Mouse (Mus musculus) intestine, postnatal 0 days (tissue): ENCODE measurements around the gene Bmpr1b. TPM values are rescaled to one million over a fixed set of nuclear protein-coding genes. Genes with fewer than 3 reads are reported as not detected.

Experiments
- ATAC-seq: fragments of 200-750 bp; cut with Nextera tagmentation; 2 replicates; pipeline ENCODE4 v1.8.0; 2017; ENCODE audit warnings: mild to moderate bottlenecking, moderate TSS enrichment, moderate library complexity
- H3K27ac ChIP-seq: fragments of 300-500 bp; sonication (generic); 2 replicates; pipeline ENCODE4 v1.5.1; 2014; ENCODE audit warnings: mild to moderate bottlenecking, low read depth, low read length, moderate library complexity
- H3K27me3 ChIP-seq: fragments of 300-500 bp; sonication (generic); replicated peaks from 2 replicates; pipeline ENCODE4 v1.6.1; 2014; ENCODE audit warnings: low read length, mixed read lengths; ENCODE audit not compliant: control insufficient read depth, insufficient read depth
- H3K36me3 ChIP-seq: fragments of 300-500 bp; sonication (generic); 2 replicates; pipeline ENCODE4 v1.6.1; 2014; ENCODE audit warnings: mild to moderate bottlenecking, moderate library complexity; ENCODE audit not compliant: control insufficient read depth, insufficient read depth
- H3K4me1 ChIP-seq: fragments of 300-500 bp; sonication (generic); replicated peaks from 2 replicates; pipeline ENCODE4 v1.6.1; 2014; ENCODE audit warnings: antibody characterized with exemption, low read length, mixed read lengths; ENCODE audit not compliant: control insufficient read depth, insufficient read depth
- H3K4me2 ChIP-seq: fragments of 300-500 bp; sonication (generic); replicated peaks from 2 replicates; pipeline ENCODE4 v1.6.1; 2014; ENCODE audit warnings: low read depth, mild to moderate bottlenecking, moderate library complexity
- H3K4me3 ChIP-seq: fragments of 300-500 bp; sonication (generic); 2 replicates; pipeline ENCODE4 v1.5.1; 2014; ENCODE audit warnings: low read depth, low read length
- H3K9ac ChIP-seq: fragments of 300-500 bp; sonication (generic); 2 replicates; pipeline ENCODE4 v1.6.1; 2014; ENCODE audit warnings: mild to moderate bottlenecking, low read depth, low read length
- H3K9me3 ChIP-seq: fragments of 300-500 bp; sonication (generic); 2 replicates; pipeline ENCODE4 v1.6.1; 2016; ENCODE audit warnings: mixed run types; ENCODE audit not compliant: control insufficient read depth
- CTCF ChIP-seq: sonication (generic); IDR thresholded peaks from 2 replicates; pipeline ENCODE4 v1.5.1; 2016; ENCODE audit warnings: low read depth, mild to moderate bottlenecking, control low read depth, antibody characterized with exemption, moderate library complexity
- WGBS: fragments of 180-500 bp; shearing (Covaris S2); extraction: QIAGEN DNeasy Blood & Tissue Kit; methylation state at CpG from one replicate; pipeline ENCODE4 v1.1.7; 2014; 5-methylcytosine and 5-hydroxymethylcytosine counted together
- polyA plus RNA-seq: library from polyadenylated mRNA; unstranded; fragments of >200 nt; fragmentation: Nextera tagmentation; extraction: Ambion mirVana; gene quantifications from 2 replicates; pipeline ENCODE4 v1.2.1, GENCODE M21; 2015

The Bmpr1b gene
- polyA plus RNA-seq, 1 experiment from 2014 or later = 0.33 TPM

- ATAC-seq = no peak
- Histone ChIP-seq H3K27me3 (no peaks in the 10 kb centered on the region), H3K36me3 (no peaks in the 10 kb centered on the region), H3K4me3 (no peak overlapping the region), H3K9ac (no peak overlapping the region), H3K27ac (no peak overlapping the region), H3K4me1 (no peaks in the 10 kb centered on the region), H3K9me3 (no peaks in the 10 kb centered on the region), H3K4me2 (no peak overlapping the region)
- WGBS = 64% methylated on average over 1 of the region's 1 CpGs
- TF ChIP-seq CTCF = no peak
These were observed 85.1 kb downstream of the Bmpr1b start for GRCm38 (mm10) chr3:142084091-142084490.

- H3K4me3 ChIP-seq = no peak overlapping the region
- H3K4me2 ChIP-seq = no peak overlapping the region
- no peaks in the 10 kb centered on the region for H3K4me1 ChIP-seq
- 41% methylated on average over 3 of the region's 3 CpGs for WGBS
- no peak overlapping the region for H3K27ac ChIP-seq
- TF ChIP-seq CTCF = no peak
- peak; percentile 43; the same call in 1 of the 2 replicates for ATAC-seq
- H3K9me3 ChIP-seq = no peaks in the 10 kb centered on the region
- no peaks in the 10 kb centered on the region for H3K27me3 ChIP-seq
- H3K36me3 ChIP-seq = no peaks in the 10 kb centered on the region
- H3K9ac ChIP-seq = no peak overlapping the region
These were observed 91.4 kb downstream of the Bmpr1b start for GRCm38 (mm10) chr3:142077723-142078302.

GRCm38 (mm10) chr3:142071601-142072000, 97.6 kb downstream of the Bmpr1b start:
- no peak for ATAC-seq
- H3K9ac ChIP-seq = no peak overlapping the region
- no peaks in the 10 kb centered on the region for H3K4me1 ChIP-seq
- H3K27me3 ChIP-seq = no peaks in the 10 kb centered on the region
- H3K4me3 ChIP-seq = no peak overlapping the region
- H3K9me3 ChIP-seq = no peaks in the 10 kb centered on the region
- 77% methylated on average over 5 of the region's 5 CpGs for WGBS
- no peak overlapping the region for H3K27ac ChIP-seq
- TF ChIP-seq CTCF = no peak
- no peaks in the 10 kb centered on the region for H3K36me3 ChIP-seq
- no peak overlapping the region for H3K4me2 ChIP-seq

- Histone ChIP-seq H3K4me1 (no peaks in the 10 kb centered on the region), H3K9ac (no peak overlapping the region), H3K4me3 (no peak overlapping the region), H3K27me3 (no peaks in the 10 kb centered on the region), H3K9me3 (no peaks in the 10 kb centered on the region), H3K36me3 (no peaks in the 10 kb centered on the region), H3K4me2 (no peak overlapping the region), H3K27ac (no peak overlapping the region)
- 65% methylated on average over 1 of the region's 1 CpGs for WGBS
- no peak for TF ChIP-seq CTCF
- ATAC-seq = no peak
These were observed 102.4 kb downstream of the Bmpr1b start for GRCm38 (mm10) chr3:142066792-142067346.

- TF ChIP-seq CTCF = no peak
- Histone ChIP-seq H3K9ac (no peak overlapping the region), H3K4me1 (no peaks in the 10 kb centered on the region), H3K9me3 (no peaks in the 10 kb centered on the region), H3K27ac (no peak overlapping the region), H3K27me3 (no peaks in the 10 kb centered on the region), H3K36me3 (no peaks in the 10 kb centered on the region), H3K4me2 (no peak overlapping the region), H3K4me3 (no peak overlapping the region)
- 34% methylated on average over 5 of the region's 5 CpGs for WGBS
- ATAC-seq = no peak
These were observed 104.1 kb downstream of the Bmpr1b start for GRCm38 (mm10) chr3:142065111-142065510.

GRCm38 (mm10) chr3:142063536-142064226, 105.5 kb downstream of the Bmpr1b start:
- no peak for TF ChIP-seq CTCF
- WGBS = 64% methylated on average over 12 of the region's 12 CpGs
- no peak overlapping the region for H3K27ac ChIP-seq
- H3K9me3 ChIP-seq = no peaks in the 10 kb centered on the region
- no peak for ATAC-seq
- no peaks in the 10 kb centered on the region for H3K36me3 ChIP-seq
- no peak overlapping the region for H3K4me3 ChIP-seq
- no peak overlapping the region for H3K9ac ChIP-seq
- H3K4me1 ChIP-seq = no peaks in the 10 kb centered on the region
- no peak overlapping the region for H3K4me2 ChIP-seq
- no peaks in the 10 kb centered on the region for H3K27me3 ChIP-seq
